Mouse (Mus musculus): ENCODE results near the gene Stat4. TPM values are rescaled to one million over a fixed set of nuclear protein-coding genes. Genes with fewer than 3 reads are reported as not detected.

Gene Stat4
- polyA plus RNA-seq, 1 experiment: 6.0 TPM

DNA sequence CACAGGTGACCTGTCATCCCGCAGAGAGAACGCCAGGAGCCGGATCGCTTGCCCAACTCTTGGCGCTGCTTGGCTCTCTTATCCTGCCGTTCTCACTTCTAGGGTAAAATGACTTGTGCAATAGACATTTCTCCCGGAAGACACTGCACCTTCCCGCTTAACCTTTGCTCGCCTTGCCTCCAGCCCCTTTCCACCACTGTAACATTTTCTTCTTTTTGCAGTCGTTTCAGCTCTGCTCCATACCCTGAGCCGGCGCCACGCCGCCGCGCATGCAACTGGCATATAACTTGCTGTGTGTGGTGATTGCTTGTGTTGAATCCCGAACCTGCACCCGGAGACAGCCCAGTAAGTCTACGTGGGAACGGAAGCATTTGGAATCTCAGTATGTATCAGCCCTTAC, 132.7 kb downstream of the Stat4 start:
- H3K4me3 ChIP-seq (ENCODE audit: extremely low read depth, insufficient read depth, insufficient read length): peak overlapping the region; percentile 96
- under 1% methylated on average over 20 of the region's 20 CpGs for WGBS
- DNase-seq (ENCODE audit: low read depth in 1 of 2, low spot score in 2 of 2): no peak
- peak overlapping the region; percentile 95 for H3K27ac ChIP-seq (ENCODE audit: insufficient read depth, low read length)
- H3K4me1 ChIP-seq (ENCODE audit: control insufficient read depth, insufficient read depth, insufficient read length): peaks cover 16% of the 10 kb centered on the region; the same call in 1 of the 2 replicates
- H3K27me3 ChIP-seq (ENCODE audit: control insufficient read depth, insufficient read depth, low read length): no peaks in the 10 kb centered on the region
- H3K36me3 ChIP-seq (ENCODE audit: control insufficient read depth, insufficient read depth, low read length): peaks cover 19% of the 10 kb centered on the region
- no peak for TF ChIP-seq CTCF (IDR thresholded peaks at IDR 0.05; ENCODE audit: extremely low read depth, insufficient read depth, insufficient read length, insufficient replicate concordance)
- no peak for TF ChIP-seq POLR2A (IDR thresholded peaks at IDR 0.05; ENCODE audit: low read depth, low read length)

DNA sequence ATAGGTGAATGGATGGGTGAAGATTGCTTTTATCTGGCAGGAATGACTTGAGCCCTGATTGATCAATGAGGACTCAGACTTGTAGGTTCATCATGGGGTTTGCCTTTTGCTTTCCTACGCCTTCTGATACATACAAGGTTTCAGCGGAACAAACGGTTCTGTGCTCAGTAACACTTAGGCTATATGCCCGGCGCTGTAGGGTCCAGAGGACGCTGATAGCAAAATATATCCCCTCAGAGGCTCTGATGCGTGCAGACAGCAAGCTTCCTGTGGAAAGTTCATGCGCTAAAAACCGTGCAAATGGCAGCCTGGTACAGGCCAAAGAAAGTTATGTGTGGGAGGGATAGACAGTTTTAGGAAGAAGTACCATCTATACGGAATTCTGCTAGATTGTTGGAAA, 133.2 kb downstream of the Stat4 start:
- WGBS: 3% methylated on average over 10 of the region's 10 CpGs
- Histone ChIP-seq H3K36me3 (ENCODE audit: control insufficient read depth, insufficient read depth, low read length) (peaks cover 24% of the 10 kb centered on the region), H3K4me1 (ENCODE audit: control insufficient read depth, insufficient read depth, insufficient read length) (peaks cover 16% of the 10 kb centered on the region; the same call in 1 of the 2 replicates), H3K27ac (ENCODE audit: insufficient read depth, low read length) (peak overlapping the region; percentile 95), H3K27me3 (ENCODE audit: control insufficient read depth, insufficient read depth, low read length) (no peaks in the 10 kb centered on the region), H3K4me3 (ENCODE audit: extremely low read depth, insufficient read depth, insufficient read length) (peak overlapping the region; percentile 96)
- no peak for TF ChIP-seq POLR2A (IDR thresholded peaks at IDR 0.05; ENCODE audit: low read depth, low read length)
- no peak for TF ChIP-seq CTCF (IDR thresholded peaks at IDR 0.05; ENCODE audit: extremely low read depth, insufficient read depth, insufficient read length, insufficient replicate concordance)
- DNase-seq (ENCODE audit: low read depth in 1 of 2, low spot score in 2 of 2): peak in 1 of 2 experiments; percentile 14

DNA sequence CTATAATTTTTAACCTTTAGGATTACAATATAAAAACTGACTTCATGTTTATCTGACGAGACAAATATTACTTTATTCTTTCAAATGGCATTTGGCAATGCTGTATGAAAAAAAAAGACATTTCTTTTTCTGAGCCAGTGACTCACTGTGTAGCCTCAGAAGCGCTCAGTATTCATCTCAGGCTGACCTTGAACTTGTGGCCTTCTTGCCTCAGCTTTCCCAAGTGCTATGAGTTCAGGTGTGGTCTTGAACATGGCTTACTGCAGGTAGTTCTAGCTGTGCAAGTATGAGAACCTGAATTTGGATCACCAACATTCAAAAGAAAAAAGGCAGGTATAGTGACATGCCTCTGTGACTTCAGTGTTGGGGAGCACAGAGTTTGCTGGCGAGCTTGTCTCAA, 134.1 kb downstream of the Stat4 start:
- 83% methylated on average over 3 of the region's 3 CpGs for WGBS
- DNase-seq (ENCODE audit: low read depth in 1 of 2, low spot score in 2 of 2): no peak
- TF ChIP-seq CTCF (IDR thresholded peaks at IDR 0.05; ENCODE audit: extremely low read depth, insufficient read depth, insufficient read length, insufficient replicate concordance) (no peak), POLR2A (IDR thresholded peaks at IDR 0.05; ENCODE audit: low read depth, low read length) (no peak)
- Histone ChIP-seq H3K36me3 (ENCODE audit: control insufficient read depth, insufficient read depth, low read length) (peaks cover 30% of the 10 kb centered on the region), H3K27ac (ENCODE audit: insufficient read depth, low read length) (no peak overlapping the region), H3K4me1 (ENCODE audit: control insufficient read depth, insufficient read depth, insufficient read length) (peaks cover 16% of the 10 kb centered on the region; the same call in 1 of the 2 replicates), H3K27me3 (ENCODE audit: control insufficient read depth, insufficient read depth, low read length) (no peaks in the 10 kb centered on the region), H3K4me3 (ENCODE audit: extremely low read depth, insufficient read depth, insufficient read length) (peak overlapping the region; percentile 30; the same call in 1 of the 2 replicates)

DNA sequence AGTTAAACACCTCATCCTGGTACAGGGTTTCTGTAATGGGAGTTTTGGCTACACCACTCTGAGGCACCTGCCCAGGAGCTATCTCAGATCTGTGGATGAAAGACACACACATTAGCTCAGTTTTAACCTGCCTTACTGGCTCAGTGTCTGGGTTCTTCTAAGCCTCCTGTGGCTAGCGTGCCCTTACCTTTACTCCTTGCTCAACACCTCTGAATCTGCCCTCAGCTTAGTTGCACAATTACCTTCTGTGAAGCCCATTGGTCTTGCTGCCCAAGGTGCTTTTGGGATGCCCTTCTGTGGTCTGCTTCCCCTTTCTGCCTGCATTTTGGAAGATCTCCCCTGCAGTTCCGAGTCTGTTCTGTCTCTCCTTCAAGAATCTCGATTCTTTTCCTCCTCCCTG, 137.9 kb downstream of the Stat4 start:
- H3K27me3 ChIP-seq (ENCODE audit: control insufficient read depth, insufficient read depth, low read length): no peaks in the 10 kb centered on the region
- no peak overlapping the region for H3K27ac ChIP-seq (ENCODE audit: insufficient read depth, low read length)
- H3K4me3 ChIP-seq (ENCODE audit: extremely low read depth, insufficient read depth, insufficient read length): no peak overlapping the region
- peaks cover 54% of the 10 kb centered on the region for H3K36me3 ChIP-seq (ENCODE audit: control insufficient read depth, insufficient read depth, low read length)
- TF ChIP-seq POLR2A (IDR thresholded peaks at IDR 0.05; ENCODE audit: low read depth, low read length) (no peak), CTCF (IDR thresholded peaks at IDR 0.05; ENCODE audit: extremely low read depth, insufficient read depth, insufficient read length, insufficient replicate concordance) (no peak)
- 83% methylated on average over 3 of the region's 3 CpGs for WGBS
- DNase-seq (ENCODE audit: low read depth in 1 of 2, low spot score in 2 of 2): no peak
- peaks cover 7% of the 10 kb centered on the region; the same call in 1 of the 2 replicates for H3K4me1 ChIP-seq (ENCODE audit: control insufficient read depth, insufficient read depth, insufficient read length)

DNA sequence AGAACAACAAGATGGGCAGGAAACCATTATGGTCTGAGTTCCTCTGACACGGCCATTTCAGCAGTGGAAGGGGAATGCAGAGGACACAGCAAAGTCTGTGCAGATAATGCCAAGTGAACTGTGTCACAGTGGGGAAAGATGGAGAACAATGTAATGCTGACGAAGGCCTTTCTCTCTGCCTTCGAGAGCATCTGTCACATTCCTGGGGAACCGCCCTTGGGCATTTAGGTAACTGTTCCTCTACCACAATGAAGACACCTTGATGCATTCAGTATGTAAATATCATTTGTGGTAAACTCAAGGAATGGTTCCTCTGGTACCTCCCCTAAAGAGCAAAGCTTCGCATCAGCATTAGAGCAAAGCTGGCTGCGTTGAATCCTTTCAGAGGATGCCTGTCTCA, 140.4 kb downstream of the Stat4 start:
- no peaks in the 10 kb centered on the region for H3K27me3 ChIP-seq (ENCODE audit: control insufficient read depth, insufficient read depth, low read length)
- no peak overlapping the region for H3K27ac ChIP-seq (ENCODE audit: insufficient read depth, low read length)
- TF ChIP-seq CTCF (IDR thresholded peaks at IDR 0.05; ENCODE audit: extremely low read depth, insufficient read depth, insufficient read length, insufficient replicate concordance): no peak
- TF ChIP-seq POLR2A (IDR thresholded peaks at IDR 0.05; ENCODE audit: low read depth, low read length): no peak
- 91% methylated on average over 6 of the region's 6 CpGs for WGBS
- H3K4me3 ChIP-seq (ENCODE audit: extremely low read depth, insufficient read depth, insufficient read length): no peak overlapping the region
- peaks cover 2% of the 10 kb centered on the region; the same call in 1 of the 2 replicates for H3K4me1 ChIP-seq (ENCODE audit: control insufficient read depth, insufficient read depth, insufficient read length)
- no peak for DNase-seq (ENCODE audit: low read depth in 1 of 2, low spot score in 2 of 2)
- H3K36me3 ChIP-seq (ENCODE audit: control insufficient read depth, insufficient read depth, low read length): peaks cover 63% of the 10 kb centered on the region

DNA sequence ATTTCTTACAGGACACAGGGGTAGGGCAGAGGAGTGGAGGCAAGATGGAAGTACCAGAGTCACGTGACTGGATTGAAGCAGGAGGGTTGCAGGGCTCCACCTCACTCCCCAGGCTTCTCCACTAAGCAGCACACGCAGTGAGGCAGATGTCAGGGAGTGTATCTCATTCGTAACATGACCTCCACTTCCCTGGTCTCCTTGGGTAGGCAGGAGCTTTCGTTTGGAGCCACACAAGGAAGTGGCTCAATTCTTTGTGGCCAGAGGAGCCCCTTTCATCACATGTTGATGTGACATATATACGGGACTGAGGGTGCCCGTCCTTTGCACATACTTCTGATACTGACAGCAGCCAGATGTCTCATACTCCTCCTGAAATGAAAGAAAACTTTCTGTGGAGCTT, 142.8 kb downstream of the Stat4 start:
- TF ChIP-seq CTCF (IDR thresholded peaks at IDR 0.05; ENCODE audit: extremely low read depth, insufficient read depth, insufficient read length, insufficient replicate concordance): no peak
- TF ChIP-seq POLR2A (IDR thresholded peaks at IDR 0.05; ENCODE audit: low read depth, low read length): no peak
- H3K36me3 ChIP-seq (ENCODE audit: control insufficient read depth, insufficient read depth, low read length): peaks cover 68% of the 10 kb centered on the region
- no peak for DNase-seq (ENCODE audit: low read depth in 1 of 2, low spot score in 2 of 2)
- H3K4me1 ChIP-seq (ENCODE audit: control insufficient read depth, insufficient read depth, insufficient read length): no peaks in the 10 kb centered on the region; the same call in 1 of the 2 replicates
- no peaks in the 10 kb centered on the region for H3K27me3 ChIP-seq (ENCODE audit: control insufficient read depth, insufficient read depth, low read length)
- H3K27ac ChIP-seq (ENCODE audit: insufficient read depth, low read length): no peak overlapping the region
- 76% methylated on average over 6 of the region's 6 CpGs for WGBS
- no peak overlapping the region for H3K4me3 ChIP-seq (ENCODE audit: extremely low read depth, insufficient read depth, insufficient read length)

DNA sequence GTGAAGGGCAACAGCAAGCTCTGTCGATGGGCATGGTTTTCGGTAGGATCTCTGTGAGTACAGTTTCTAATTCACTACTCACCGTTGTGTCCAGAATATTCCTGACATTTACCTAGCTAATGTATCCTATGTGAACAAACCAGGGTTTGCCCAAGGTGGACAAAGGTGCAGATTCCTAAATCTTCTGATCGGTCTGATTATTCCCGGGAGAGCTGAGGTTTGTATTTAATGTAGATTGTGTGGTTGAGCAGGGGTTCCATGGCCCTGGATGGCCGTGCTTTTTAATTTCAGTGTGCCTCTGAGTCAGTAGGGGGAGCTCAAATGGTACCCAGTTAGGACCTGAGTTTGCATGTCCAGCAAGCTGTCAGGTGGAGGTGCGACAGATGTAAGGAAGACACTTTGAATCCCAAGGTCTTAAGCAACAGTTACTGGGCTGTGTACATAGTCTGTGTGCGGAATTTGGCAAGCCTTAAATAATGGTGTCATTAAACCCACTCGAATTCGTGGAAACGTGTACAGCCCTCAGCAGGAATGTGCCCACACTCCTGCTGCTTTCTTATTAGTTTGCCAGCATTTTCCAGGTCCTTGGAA, 144.9 kb downstream of the Stat4 start:
- TF ChIP-seq CTCF (IDR thresholded peaks at IDR 0.05; ENCODE audit: extremely low read depth, insufficient read depth, insufficient read length, insufficient replicate concordance) (no peak), POLR2A (IDR thresholded peaks at IDR 0.05; ENCODE audit: low read depth, low read length) (no peak)
- Histone ChIP-seq H3K4me3 (ENCODE audit: extremely low read depth, insufficient read depth, insufficient read length) (no peak overlapping the region), H3K4me1 (ENCODE audit: control insufficient read depth, insufficient read depth, insufficient read length) (no peaks in the 10 kb centered on the region; the same call in 1 of the 2 replicates), H3K36me3 (ENCODE audit: control insufficient read depth, insufficient read depth, low read length) (peaks cover 68% of the 10 kb centered on the region), H3K27me3 (ENCODE audit: control insufficient read depth, insufficient read depth, low read length) (no peaks in the 10 kb centered on the region), H3K27ac (ENCODE audit: insufficient read depth, low read length) (no peak overlapping the region)
- DNase-seq (ENCODE audit: low read depth in 1 of 2, low spot score in 2 of 2): no peak
- WGBS: 90% methylated on average over 11 of the region's 11 CpGs
